Mouse (Mus musculus) thymus, postnatal 0 days (tissue): Measurements from ENCODE around the gene Rac1. TPM values are rescaled to one million over a fixed set of nuclear protein-coding genes. Genes with fewer than 3 reads are reported as not detected.

Experiments
- DNase-seq: peaks from one replicate; pipeline ENCODE4 v3.0.0-alpha.2; 2015; ENCODE audit warnings: low spot score
- polyA plus RNA-seq: library from polyadenylated mRNA; unstranded; fragments of >200 nt; fragmentation: Nextera tagmentation; extraction: Ambion mirVana; gene quantifications from 2 replicates; pipeline ENCODE4 v1.2.1, GENCODE M21; 2015

Gene Rac1
- polyA plus RNA-seq, 1 experiment from 2014 or later = 419 TPM

GRCm38 (mm10) chr5:143495708-143496107, 32.1 kb downstream of the Rac1 start:
- no peak for DNase-seq

- no peak for DNase-seq
Measured at GRCm38 (mm10) chr5:143493163-143493562, 34.7 kb downstream of the Rac1 start.

- DNase-seq = no peak
Measured at GRCm38 (mm10) chr5:143491736-143492135, 36.1 kb downstream of the Rac1 start.

- no peak for DNase-seq
Measured at GRCm38 (mm10) chr5:143489749-143490342, 38.0 kb downstream of the Rac1 start.

- DNase-seq = no peak
Measured at GRCm38 (mm10) chr5:143487998-143488397, 39.8 kb downstream of the Rac1 start.

- DNase-seq = no peak
Measured at GRCm38 (mm10) chr5:143487193-143487592, 40.6 kb downstream of the Rac1 start.

- DNase-seq = peak; percentile 48
Measured at GRCm38 (mm10) chr5:143484955-143485354, 42.9 kb downstream of the Rac1 start.

GRCm38 (mm10) chr5:143477901-143478300, 49.9 kb downstream of the Rac1 start:
- no peak for DNase-seq

- DNase-seq = no peak
Measured at GRCm38 (mm10) chr5:143476013-143476412, 51.8 kb downstream of the Rac1 start.

GRCm38 (mm10) chr5:143475153-143475844, 52.5 kb downstream of the Rac1 start:
- DNase-seq = no peak

GRCm38 (mm10) chr5:143471953-143472618, 55.8 kb downstream of the Rac1 start:
- no peak for DNase-seq

GRCm38 (mm10) chr5:143471165-143471546, 56.7 kb downstream of the Rac1 start:
- DNase-seq = no peak

GRCm38 (mm10) chr5:143470421-143471164, 57.2 kb downstream of the Rac1 start:
- DNase-seq = no peak

- DNase-seq = no peak
Measured at GRCm38 (mm10) chr5:143469628-143470027, 58.2 kb downstream of the Rac1 start.

GRCm38 (mm10) chr5:143467931-143468330, 59.9 kb downstream of the Rac1 start:
- DNase-seq = no peak

- no peak for DNase-seq
Measured at GRCm38 (mm10) chr5:143466891-143467669, 60.8 kb downstream of the Rac1 start.

- no peak for DNase-seq
Measured at GRCm38 (mm10) chr5:143465156-143466085, 62.4 kb downstream of the Rac1 start.

- DNase-seq = no peak
Measured at GRCm38 (mm10) chr5:143464757-143465118, 63.1 kb downstream of the Rac1 start.

GRCm38 (mm10) chr5:143464100-143464756, 63.6 kb downstream of the Rac1 start, which contains the start of gene Daglb:
Gene Daglb (plus strand): TSS chr5:143464584.
- peak; percentile 91 for DNase-seq
